Mouse (Mus musculus): ENCODE measurements at regions not wholly inside any gene's neighbourhood (a gene's known extent, or its start where the extent isn't known, plus 50 kb on each side); places are given as distances from the start of the nearest gene placed in this dataset.
A peak's percentile ranks its signal among the peaks of the same experiment; 100 is the strongest.

DNA sequence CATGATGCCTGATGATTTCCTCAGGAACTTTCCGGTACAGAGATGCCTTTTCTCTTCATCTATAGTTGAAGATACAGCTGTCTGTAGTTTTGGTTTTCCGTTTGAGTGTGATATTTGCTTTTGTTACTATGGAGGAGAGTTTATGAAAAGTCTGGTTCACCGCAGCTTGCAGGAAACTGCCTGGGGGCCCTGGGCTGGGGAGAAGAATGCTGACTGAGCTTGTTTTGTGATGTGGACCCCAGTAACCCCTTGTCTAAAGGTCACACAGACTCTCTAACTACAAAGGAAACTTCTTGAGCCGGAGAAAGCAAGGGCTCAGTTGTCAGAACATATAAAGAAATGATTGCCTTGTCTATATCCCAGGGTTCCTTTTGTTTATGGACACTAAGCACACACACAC, 325.8 kb upstream of the Mki67 start:
- no peaks in the 10 kb centered on the region for H3K9me3 ChIP-seq
- no peak overlapping the region for H3K4me3 ChIP-seq
- H3K36me3 ChIP-seq: no peaks in the 10 kb centered on the region
- no peak overlapping the region for H3K27ac ChIP-seq
- no peak overlapping the region for H3K9ac ChIP-seq
- no peak for ATAC-seq (ENCODE audit: low FRiP score, low read depth)
- no peaks in the 10 kb centered on the region for H3K27me3 ChIP-seq (replicated peaks)
- peaks cover 19% of the 10 kb centered on the region for H3K4me1 ChIP-seq
- no peak overlapping the region for H3K4me2 ChIP-seq (replicated peaks)
- 63% methylated on average over 4 of the region's 4 CpGs for WGBS

GRCm38 (mm10) chr7:136046645-136047363, 330.6 kb upstream of the Mki67 start:
- peak; percentile 91 for ATAC-seq (ENCODE audit: low FRiP score, low read depth)
- Histone ChIP-seq H3K4me2 (replicated peaks) (peak overlapping the region; percentile 38), H3K4me3 (no peak overlapping the region), H3K27me3 (replicated peaks) (no peaks in the 10 kb centered on the region), H3K27ac (peak overlapping the region; percentile 74), H3K36me3 (no peaks in the 10 kb centered on the region), H3K9me3 (no peaks in the 10 kb centered on the region), H3K4me1 (peaks cover 37% of the 10 kb centered on the region), H3K9ac (peak overlapping the region; percentile 26; the same call in 1 of the 2 replicates)
- 21% methylated on average over 14 of the region's 14 CpGs for WGBS

DNA sequence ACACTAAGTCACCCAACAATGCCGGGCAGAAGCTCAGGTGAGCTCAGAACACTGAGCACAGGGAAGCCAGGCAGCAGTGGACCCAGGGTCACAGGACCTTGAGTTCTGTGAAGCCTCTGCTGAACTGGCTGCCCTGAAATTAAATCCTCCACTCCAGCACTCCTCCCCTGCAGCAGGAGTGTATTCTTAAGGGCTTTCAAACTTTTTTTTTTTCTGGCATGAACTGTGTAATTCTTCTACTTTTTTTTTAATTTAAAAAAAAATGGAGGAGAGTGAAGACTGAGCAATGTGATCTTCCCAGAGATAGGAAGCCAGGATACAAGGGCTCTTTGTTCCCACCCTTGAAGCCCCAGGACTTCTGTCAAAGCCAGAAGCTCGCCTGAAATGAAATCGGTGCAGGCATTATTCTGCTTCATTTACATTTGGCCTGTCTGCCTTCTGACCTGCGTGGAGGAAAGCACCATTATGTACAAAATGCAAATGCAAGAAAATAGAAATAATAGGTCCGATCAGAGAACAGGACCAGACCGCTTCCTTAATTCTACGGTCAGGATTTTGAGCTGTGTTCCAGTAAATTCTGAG, 331.3 kb upstream of the Mki67 start:
- Histone ChIP-seq H3K4me3 (no peak overlapping the region), H3K9me3 (no peaks in the 10 kb centered on the region), H3K27ac (peak overlapping the region; percentile 74), H3K4me2 (replicated peaks) (peak overlapping the region; percentile 38), H3K9ac (0 out of 2 replicates have a peak overlapping the region, but pooled peaks have one; percentile 26), H3K4me1 (peaks cover 36% of the 10 kb centered on the region), H3K36me3 (no peaks in the 10 kb centered on the region), H3K27me3 (replicated peaks) (no peaks in the 10 kb centered on the region)
- 16% methylated on average over 7 of the region's 7 CpGs for WGBS
- peak; percentile 42 for ATAC-seq (ENCODE audit: low FRiP score, low read depth)

- peaks cover 33% of the 10 kb centered on the region for H3K4me1 ChIP-seq
- 53% methylated on average over 8 of the region's 8 CpGs for WGBS
- H3K4me3 ChIP-seq: no peak overlapping the region
- H3K27ac ChIP-seq: no peak overlapping the region
- H3K9me3 ChIP-seq: no peaks in the 10 kb centered on the region
- H3K27me3 ChIP-seq (replicated peaks): no peaks in the 10 kb centered on the region
- no peak for ATAC-seq (ENCODE audit: low FRiP score, low read depth)
- H3K9ac ChIP-seq: no peak overlapping the region
- 0 out of 2 replicates have a peak overlapping the region, but pooled peaks have one; percentile 7 for H3K4me2 ChIP-seq (replicated peaks)
- H3K36me3 ChIP-seq: no peaks in the 10 kb centered on the region
Observed at GRCm38 (mm10) chr7:136048925-136049586, 332.9 kb upstream of the Mki67 start.

- Histone ChIP-seq H3K4me3 (no peak overlapping the region), H3K4me1 (peaks cover 33% of the 10 kb centered on the region), H3K9me3 (no peaks in the 10 kb centered on the region), H3K4me2 (replicated peaks) (0 out of 2 replicates have a peak overlapping the region, but pooled peaks have one; percentile 7), H3K36me3 (no peaks in the 10 kb centered on the region), H3K27ac (no peak overlapping the region), H3K9ac (no peak overlapping the region), H3K27me3 (replicated peaks) (no peaks in the 10 kb centered on the region)
- ATAC-seq (ENCODE audit: low FRiP score, low read depth): no peak
- WGBS: 53% methylated on average over 4 of the region's 4 CpGs
Observed at GRCm38 (mm10) chr7:136049587-136049930, 333.4 kb upstream of the Mki67 start.

DNA sequence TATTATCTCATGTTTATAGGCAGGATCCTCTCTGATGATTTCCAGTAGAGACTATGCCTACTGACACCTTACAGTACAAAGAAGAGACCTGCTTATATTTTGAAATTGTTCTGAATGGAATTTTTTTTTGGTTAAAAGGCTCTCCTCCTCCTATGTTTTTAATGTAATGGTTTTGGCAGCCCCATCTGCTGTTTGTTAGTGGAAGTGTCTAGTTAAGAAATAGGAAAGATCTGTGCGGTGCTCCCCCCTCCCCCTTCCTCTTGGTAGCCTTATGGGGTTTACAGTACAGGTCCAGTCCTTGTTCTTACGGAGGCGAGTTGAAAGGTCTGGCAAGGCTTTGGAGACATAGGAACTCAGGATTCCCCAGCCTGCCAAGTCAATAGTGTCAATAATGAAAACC, 334.0 kb upstream of the Mki67 start:
- Histone ChIP-seq H3K27ac (no peak overlapping the region), H3K36me3 (no peaks in the 10 kb centered on the region), H3K27me3 (replicated peaks) (no peaks in the 10 kb centered on the region), H3K4me3 (no peak overlapping the region), H3K4me2 (replicated peaks) (no peak overlapping the region), H3K9me3 (no peaks in the 10 kb centered on the region), H3K4me1 (peaks cover 33% of the 10 kb centered on the region), H3K9ac (no peak overlapping the region)
- no peak for ATAC-seq (ENCODE audit: low FRiP score, low read depth)
- 76% methylated on average over 3 of the region's 3 CpGs for WGBS

DNA sequence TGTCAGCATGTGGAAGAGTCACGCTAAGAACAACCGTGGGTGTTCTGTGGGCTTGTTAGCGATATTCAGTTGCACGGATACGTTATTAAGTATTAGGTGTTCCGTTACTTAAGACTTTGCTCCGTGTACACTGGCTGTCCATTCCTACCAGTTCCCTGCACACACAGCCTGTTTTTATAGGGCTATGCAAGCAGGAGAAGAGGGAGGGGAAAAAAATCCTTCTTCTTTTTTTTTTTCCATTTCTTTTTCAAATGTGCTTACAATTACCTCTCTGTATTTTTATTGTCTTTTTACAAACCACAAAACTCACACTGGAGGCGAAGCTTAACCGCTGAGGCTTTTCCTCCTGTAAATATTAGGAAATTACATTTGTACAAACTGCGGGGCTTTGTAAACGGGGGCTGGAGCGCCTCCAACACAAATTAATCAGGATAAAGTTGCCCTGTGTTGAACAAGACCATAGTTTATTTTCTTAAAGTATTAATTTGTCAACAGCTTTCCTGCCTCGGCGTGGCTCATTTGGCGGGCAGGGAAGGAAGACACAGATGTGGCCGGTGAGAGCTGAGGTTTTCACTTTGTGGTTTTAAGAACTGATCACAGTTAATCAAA, 340.8 kb upstream of the Mki67 start:
- no peak for ATAC-seq (ENCODE audit: low FRiP score, low read depth)
- Histone ChIP-seq H3K27me3 (replicated peaks) (no peaks in the 10 kb centered on the region), H3K4me3 (no peak overlapping the region), H3K9ac (no peak overlapping the region), H3K4me1 (peaks cover 29% of the 10 kb centered on the region), H3K36me3 (no peaks in the 10 kb centered on the region), H3K9me3 (no peaks in the 10 kb centered on the region), H3K27ac (no peak overlapping the region), H3K4me2 (replicated peaks) (no peak overlapping the region)
- WGBS: 57% methylated on average over 16 of the region's 16 CpGs

GRCm38 (mm10) chr7:136058319-136058718, 342.2 kb upstream of the Mki67 start:
- WGBS: 43% methylated on average over 5 of the region's 5 CpGs
- H3K27ac ChIP-seq: no peak overlapping the region

DNA sequence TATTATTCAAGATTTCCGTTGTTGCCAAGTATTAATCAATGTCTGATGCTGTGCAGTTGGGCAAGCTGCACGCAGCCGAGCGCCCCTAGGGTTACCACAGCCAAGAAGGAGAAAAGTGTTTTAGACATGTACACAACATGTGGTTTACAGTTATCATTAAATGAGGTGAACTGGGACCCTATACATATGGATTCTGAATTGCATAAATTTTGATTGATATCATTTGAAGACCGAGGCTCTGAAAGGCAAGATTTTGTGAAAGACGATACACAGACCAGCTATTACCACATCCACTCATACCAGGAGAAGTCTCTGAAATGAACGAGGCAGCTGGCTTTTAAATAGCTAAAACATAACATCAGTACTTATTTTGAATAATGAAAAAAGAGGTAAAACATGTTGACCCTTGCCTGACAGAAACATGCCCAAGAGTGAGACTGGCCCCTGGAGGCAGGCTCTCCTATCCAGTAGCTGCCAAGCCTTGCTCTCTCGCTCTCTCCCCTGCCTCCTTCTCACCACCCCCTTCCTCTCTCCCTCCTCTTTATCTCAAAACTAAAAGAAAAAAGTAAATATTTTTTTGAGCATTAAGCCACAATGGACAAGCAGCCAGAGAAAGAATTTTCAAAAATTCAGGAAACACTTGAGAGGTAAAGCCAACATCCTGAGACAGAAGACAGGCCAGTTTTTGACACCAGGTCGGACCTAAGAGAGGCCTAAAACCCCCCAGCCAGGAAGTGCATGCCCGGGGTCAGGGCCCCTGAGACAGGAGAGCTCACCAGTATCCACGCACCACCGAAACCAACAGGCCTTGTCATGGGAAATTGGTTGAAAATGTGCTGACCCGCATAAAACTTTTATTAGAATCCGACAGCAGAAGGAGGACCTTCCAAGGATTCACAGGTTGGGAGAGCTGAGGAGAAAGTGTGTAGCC, 342.9 kb upstream of the Mki67 start:
- Histone ChIP-seq H3K4me1 (peaks cover 30% of the 10 kb centered on the region), H3K9me3 (no peaks in the 10 kb centered on the region), H3K36me3 (no peaks in the 10 kb centered on the region), H3K9ac (no peak overlapping the region), H3K4me2 (replicated peaks) (no peak overlapping the region), H3K27ac (no peak overlapping the region), H3K4me3 (no peak overlapping the region), H3K27me3 (replicated peaks) (no peaks in the 10 kb centered on the region)
- WGBS: 58% methylated on average over 14 of the region's 14 CpGs
- ATAC-seq (ENCODE audit: low FRiP score, low read depth): no peak

More at GRCm38 (mm10) chr7:136058319-136058718, 342.2 kb upstream of the Mki67 start:
- no peaks in the 10 kb centered on the region for H3K27me3 ChIP-seq (replicated peaks)
- ATAC-seq (ENCODE audit: low FRiP score, low read depth): no peak
- no peaks in the 10 kb centered on the region for H3K36me3 ChIP-seq
- no peak overlapping the region for H3K9ac ChIP-seq
- no peak overlapping the region for H3K4me2 ChIP-seq (replicated peaks)
- no peaks in the 10 kb centered on the region for H3K9me3 ChIP-seq
- peaks cover 30% of the 10 kb centered on the region for H3K4me1 ChIP-seq
- no peak overlapping the region for H3K4me3 ChIP-seq

DNA sequence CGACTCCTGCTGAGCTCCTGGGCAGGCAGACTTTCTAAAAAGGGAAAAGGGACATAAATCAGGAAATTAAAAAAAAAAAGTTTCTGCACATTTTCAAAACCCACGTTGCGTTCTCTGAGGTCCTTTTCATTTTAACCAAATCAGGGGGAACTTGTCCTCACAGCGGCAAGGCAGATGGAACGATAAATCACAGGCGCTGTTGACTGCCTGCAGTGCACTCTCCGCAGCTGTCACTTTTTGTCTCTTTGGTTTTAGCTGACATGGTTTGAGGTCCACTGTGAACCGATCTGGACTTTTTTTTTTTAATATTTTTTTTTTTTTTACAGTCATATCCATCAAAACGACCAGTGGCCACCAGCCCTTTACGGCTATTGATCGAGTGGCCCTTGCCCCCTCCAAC, 343.7 kb upstream of the Mki67 start:
- Histone ChIP-seq H3K9me3 (no peaks in the 10 kb centered on the region), H3K4me1 (peaks cover 30% of the 10 kb centered on the region), H3K27ac (no peak overlapping the region), H3K4me3 (no peak overlapping the region), H3K9ac (no peak overlapping the region), H3K27me3 (replicated peaks) (no peaks in the 10 kb centered on the region), H3K36me3 (no peaks in the 10 kb centered on the region), H3K4me2 (replicated peaks) (0 out of 2 replicates have a peak overlapping the region, but pooled peaks have one; percentile 59)
- no peak for ATAC-seq (ENCODE audit: low FRiP score, low read depth)
- 13% methylated on average over 11 of the region's 11 CpGs for WGBS

DNA sequence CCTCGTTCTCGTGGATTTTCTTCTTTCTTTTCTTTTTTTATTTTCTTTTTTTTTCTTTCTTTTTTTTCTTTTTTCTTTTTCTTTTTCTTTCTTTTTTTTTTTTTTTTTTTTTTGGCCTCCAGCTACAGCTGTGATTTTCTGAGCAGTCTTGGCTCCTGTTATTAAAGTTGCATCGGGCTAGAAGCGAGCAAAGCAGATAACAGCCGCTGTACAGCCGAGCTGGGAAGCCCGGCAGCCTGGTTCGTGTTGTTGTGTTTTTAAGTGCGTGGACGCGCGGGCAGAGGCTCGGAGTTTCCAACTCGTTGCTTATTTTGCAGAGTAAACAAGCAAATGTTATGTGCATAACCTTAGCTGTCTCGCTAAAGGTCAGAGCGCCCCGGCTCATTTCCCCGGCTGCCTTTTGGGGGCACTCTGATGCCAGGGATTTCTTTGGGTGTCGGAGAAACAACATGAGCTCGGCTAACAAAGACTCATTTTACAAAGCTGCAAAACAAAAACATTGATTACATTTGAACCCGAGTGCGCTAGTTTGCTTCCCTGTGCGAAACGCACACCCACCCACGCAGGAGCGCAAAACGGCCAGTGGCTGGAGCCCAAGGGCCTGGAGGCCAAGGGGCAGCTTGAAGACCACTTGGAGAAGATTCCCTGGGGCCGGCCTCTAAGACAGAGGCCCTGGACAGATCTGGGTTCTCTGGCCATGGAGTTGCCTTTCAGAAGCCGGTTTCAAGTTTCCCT, 344.3 kb upstream of the Mki67 start:
- ATAC-seq (ENCODE audit: low FRiP score, low read depth): peak; percentile 50; the same call in 1 of the 2 replicates
- Histone ChIP-seq H3K27ac (peak overlapping the region; percentile 77), H3K4me2 (replicated peaks) (peak overlapping the region; percentile 59), H3K36me3 (no peaks in the 10 kb centered on the region), H3K9me3 (no peaks in the 10 kb centered on the region), H3K4me1 (peaks cover 30% of the 10 kb centered on the region), H3K4me3 (peak overlapping the region; percentile 5; the same call in 1 of the 2 replicates), H3K27me3 (replicated peaks) (no peaks in the 10 kb centered on the region), H3K9ac (peak overlapping the region; percentile 56; the same call in 1 of the 2 replicates)
- WGBS: 8% methylated on average over 29 of the region's 29 CpGs
